Mouse (Mus musculus) CH12.LX (cell line): ENCODE measurements at regions not wholly inside any gene's neighbourhood (a gene's known extent, or its start where the extent isn't known, plus 50 kb on each side); places are given as distances from the start of the nearest gene placed in this dataset.

Source experiments
- DNase-seq: peaks from one replicate; pipeline ENCODE4 v3.0.0-alpha.2; 2013; ENCODE audit errors: extremely low read depth
- H3K27ac ChIP-seq: 2 replicates; pipeline ENCODE4 v1.5.1; 2012; ENCODE audit warnings: low read depth, mild to moderate bottlenecking, control low read depth, moderate library complexity; ENCODE audit not compliant: insufficient read depth
- H3K27me3 ChIP-seq: replicated peaks from 2 replicates; pipeline ENCODE3; 2012; ENCODE audit warnings: inconsistent platforms
- H3K36me3 ChIP-seq, 2 experiments: replicated peaks in 1 of 2; 2 replicates each; pipeline versions ENCODE3 to v1.6.1; 2012; ENCODE audit warnings: inconsistent platforms in 1 of 2, low read length in 1 of 2, mild to moderate bottlenecking in 1 of 2, mixed read lengths in 1 of 2, moderate library complexity in 1 of 2; ENCODE audit not compliant: control insufficient read depth in 1 of 2, insufficient read depth in 1 of 2
- H3K4me1 ChIP-seq, 2 experiments: 2 replicates each; pipeline ENCODE4 v1.6.1; 2012; ENCODE audit warnings: inconsistent platforms in 1 of 2, moderate library complexity in 1 of 2; ENCODE audit not compliant: insufficient read depth in 2 of 2, control insufficient read depth in 1 of 2
- H3K4me2 ChIP-seq: 2 replicates; pipeline ENCODE4 v1.6.1; 2012; ENCODE audit warnings: low read depth, mild to moderate bottlenecking, control low read depth; ENCODE audit not compliant: poor library complexity, insufficient read depth, severe bottlenecking
- H3K4me3 ChIP-seq, 3 experiments: fragments of 150-350 bp in 1 of 3; sonication (generic) in 1 of 3; replicated peaks in 1 of 3; 2 replicates each; pipeline versions ENCODE3 to v1.5.1; 2011 to 2012; ENCODE audit warnings: low read depth in 2 of 3, low read length in 2 of 3, mild to moderate bottlenecking in 2 of 3, moderate library complexity in 2 of 3, control low read depth in 1 of 3, improper control_type of control experiment in 1 of 3, inconsistent platforms in 1 of 3, mixed read lengths in 1 of 3; ENCODE audit not compliant: poor library complexity in 1 of 3
- H3K79me2 ChIP-seq: replicated peaks from 2 replicates; pipeline ENCODE4 v1.6.1; 2012; ENCODE audit warnings: mild to moderate bottlenecking, moderate library complexity; ENCODE audit not compliant: control insufficient read depth, poor library complexity, insufficient read depth, severe bottlenecking; ENCODE audit errors: extremely low read depth
- H3K9ac ChIP-seq: 2 replicates; pipeline ENCODE4 v1.6.1; 2012; ENCODE audit warnings: low read depth, mild to moderate bottlenecking, control low read depth, moderate library complexity; ENCODE audit not compliant: insufficient read depth
- H3K9me3 ChIP-seq: replicated peaks from 2 replicates; pipeline ENCODE3; 2012; ENCODE audit warnings: low read length, inconsistent platforms, mixed read lengths
- BHLHE40 ChIP-seq: IDR thresholded peaks from 2 replicates; pipeline ENCODE4 v1.6.1; 2011; ENCODE audit warnings: mild to moderate bottlenecking, low read depth, low read length, improper control_type of control experiment
- CTCF ChIP-seq, 2 experiments: IDR thresholded peaks in 1 of 2; conservative IDR thresholded peaks in 1 of 2; 2 replicates each; pipeline ENCODE4 v1.5.1; 2011 to 2012; ENCODE audit warnings: low read depth in 2 of 2, low read length in 2 of 2, improper control_type of control experiment in 1 of 2, inconsistent platforms in 1 of 2, mild to moderate bottlenecking in 1 of 2, moderate library complexity in 1 of 2
- E2F4 ChIP-seq: IDR thresholded peaks from 2 replicates; pipeline ENCODE4 v1.6.1; 2011; ENCODE audit warnings: low read depth, low read length, improper control_type of control experiment; ENCODE audit not compliant: insufficient replicate concordance
- ELF1 ChIP-seq: IDR thresholded peaks from 2 replicates; pipeline ENCODE4 v1.6.1; 2014; ENCODE audit warnings: low read depth, mild to moderate bottlenecking, inconsistent platforms, low read length, improper control_type of control experiment
- ETS1 ChIP-seq: conservative IDR thresholded peaks from 2 replicates; pipeline ENCODE4 v1.6.1; 2012; ENCODE audit warnings: low read depth, mild to moderate bottlenecking, inconsistent platforms, low read length, improper control_type of control experiment, moderate library complexity
- GABPA ChIP-seq: IDR thresholded peaks from 2 replicates; pipeline ENCODE4 v1.6.1; 2012; ENCODE audit warnings: low read depth, low read length, improper control_type of control experiment, inconsistent platforms; ENCODE audit not compliant: insufficient replicate concordance
- HCFC1 ChIP-seq: IDR thresholded peaks from 2 replicates; pipeline ENCODE4 v1.6.1; 2012; ENCODE audit warnings: low read depth, mild to moderate bottlenecking, inconsistent platforms, low read length, improper control_type of control experiment
- JUND ChIP-seq: conservative IDR thresholded peaks from 2 replicates; pipeline ENCODE4 v1.6.1; 2011; ENCODE audit warnings: low read depth, low read length, improper control_type of control experiment
- KAT2A ChIP-seq: IDR thresholded peaks from 2 replicates; pipeline ENCODE4 v1.6.1; 2012; ENCODE audit warnings: low read length, improper control_type of control experiment, inconsistent platforms; ENCODE audit not compliant: insufficient replicate concordance
- MAFK ChIP-seq: IDR thresholded peaks from 2 replicates; pipeline ENCODE4 v1.6.1; 2011; ENCODE audit warnings: low read length, improper control_type of control experiment; ENCODE audit not compliant: insufficient replicate concordance
- MEF2A ChIP-seq: IDR thresholded peaks from 2 replicates; pipeline ENCODE4 v1.6.1; 2014; ENCODE audit warnings: low read depth, mild to moderate bottlenecking, inconsistent platforms, low read length, improper control_type of control experiment, borderline replicate concordance
- MXI1 ChIP-seq: IDR thresholded peaks from 2 replicates; pipeline ENCODE4 v1.6.1; 2011; ENCODE audit warnings: mild to moderate bottlenecking, low read depth, low read length, improper control_type of control experiment
- NELFE ChIP-seq: IDR thresholded peaks from 2 replicates; pipeline ENCODE4 v1.6.1; 2011; ENCODE audit warnings: low read depth, low read length, improper control_type of control experiment
- NRF1 ChIP-seq: IDR thresholded peaks from 2 replicates; pipeline ENCODE4 v1.6.1; 2014; ENCODE audit warnings: low read depth, mild to moderate bottlenecking, inconsistent platforms, low read length, improper control_type of control experiment, moderate library complexity
- PAX5 ChIP-seq: IDR thresholded peaks from 2 replicates; pipeline ENCODE4 v1.6.1; 2012; ENCODE audit warnings: low read length, inconsistent platforms, mixed read lengths
- POLR2A ChIP-seq: IDR thresholded peaks from 2 replicates; pipeline ENCODE4 v1.6.1; 2011; ENCODE audit warnings: low read depth, mild to moderate bottlenecking, improper control_type of control experiment, low read length
- RAD21 ChIP-seq: IDR thresholded peaks from 2 replicates; pipeline ENCODE4 v1.6.1; 2011; ENCODE audit warnings: low read depth, mild to moderate bottlenecking, low read length, improper control_type of control experiment, moderate library complexity
- SMC3 ChIP-seq: IDR thresholded peaks from 2 replicates; pipeline ENCODE4 v1.6.1; 2011; ENCODE audit warnings: low read depth, low read length, improper control_type of control experiment
- USF1 ChIP-seq: IDR thresholded peaks from 2 replicates; pipeline ENCODE4 v1.6.1; 2014; ENCODE audit warnings: low read depth, mild to moderate bottlenecking, inconsistent platforms, low read length, improper control_type of control experiment
- USF2 ChIP-seq: conservative IDR thresholded peaks from 2 replicates; pipeline ENCODE4 v1.6.1; 2011; ENCODE audit warnings: low read depth, low read length, improper control_type of control experiment
- ZKSCAN1 ChIP-seq: IDR thresholded peaks from 2 replicates; pipeline ENCODE4 v1.6.1; 2012; ENCODE audit warnings: low read depth, inconsistent platforms, low read length, improper control_type of control experiment, borderline replicate concordance
- ZMIZ1 ChIP-seq: IDR thresholded peaks from 2 replicates; pipeline ENCODE4 v1.6.1; 2012; ENCODE audit warnings: low read depth, mild to moderate bottlenecking, inconsistent platforms, low read length, improper control_type of control experiment
- ZNF384 ChIP-seq: IDR thresholded peaks from 2 replicates; pipeline ENCODE4 v1.6.1; 2012; ENCODE audit warnings: low read depth, low read length, improper control_type of control experiment, inconsistent platforms
- dilution Hi-C: fragments of 300-500 bp; cut with MboI; formaldehyde crosslinking; loops from 2 replicates; pipeline ENCODE4 v1.14.3; 2020; ENCODE audit warnings: low sequenced_read_pairs; ENCODE audit not compliant: extremely low pct_unique_long_range_greater_than_20kb, extremely low pct_ligation_motif_present
- in situ Hi-C: fragments of 300-500 bp; cut with MboI; formaldehyde crosslinking; loops from 3 replicates; pipeline ENCODE4 v1.14.3; 2019; ENCODE audit warnings: low sequenced_read_pairs, low pct_ligation_motif_present, low pct_unique_long_range_greater_than_20kb, mixed read lengths

- no peak overlapping the region for H3K9ac ChIP-seq
- no peak overlapping the region for H3K4me2 ChIP-seq
- H3K27me3 ChIP-seq: peaks cover 8% of the 10 kb centered on the region
- in situ Hi-C loops: no loop called here
- H3K4me3 ChIP-seq: no peak overlapping the region
- TF ChIP-seq USF2: no peak
- TF ChIP-seq RAD21: no peak
- no peak for TF ChIP-seq NELFE
- TF ChIP-seq ZKSCAN1: no peak
- TF ChIP-seq MXI1: no peak
- TF ChIP-seq ELF1: no peak
- no peak for TF ChIP-seq GABPA
- TF ChIP-seq E2F4: no peak
- no peak for TF ChIP-seq PAX5
- DNase-seq: no peak
- no peaks in the 10 kb centered on the region for H3K4me1 ChIP-seq
- dilution Hi-C loops: no loop called here
- no peaks in the 10 kb centered on the region for H3K79me2 ChIP-seq
- H3K9me3 ChIP-seq: peaks cover 5% of the 10 kb centered on the region
- no peaks in the 10 kb centered on the region for H3K36me3 ChIP-seq
- no peak overlapping the region for H3K27ac ChIP-seq
Observed at GRCm38 (mm10) chr4:106255959-106256609, 59.9 kb upstream of the Usp24 start.

GRCm38 (mm10) chr4:106261404-106261803 is 54.6 kb upstream of the Usp24 start:
- Histone ChIP-seq H3K27me3 (peaks cover 8% of the 10 kb centered on the region), H3K27ac (no peak overlapping the region), H3K9me3 (no peaks in the 10 kb centered on the region), H3K36me3 (no peaks in the 10 kb centered on the region), H3K9ac (no peak overlapping the region), H3K4me1 (no peaks in the 10 kb centered on the region), H3K4me2 (no peak overlapping the region), H3K4me3 (no peak overlapping the region), H3K79me2 (no peaks in the 10 kb centered on the region)
- in situ Hi-C loops (no loop called here), dilution Hi-C loops (no loop called here)
- DNase-seq: no peak
- TF ChIP-seq MAFK: no peak
- TF ChIP-seq BHLHE40: no peak
- no peak for TF ChIP-seq MXI1
- TF ChIP-seq ZNF384: no peak
- no peak for TF ChIP-seq PAX5
- no peak for TF ChIP-seq CTCF (conservative IDR thresholded peaks at IDR 0.05 in 1 of 2, IDR thresholded peaks at IDR 0.05 in 1 of 2; ENCODE audit: low read depth in 2 of 2, low read length in 2 of 2)
- no peak for TF ChIP-seq KAT2A
- no peak for TF ChIP-seq NELFE
- TF ChIP-seq SMC3: no peak
- TF ChIP-seq POLR2A: no peak
- TF ChIP-seq ETS1: no peak
- TF ChIP-seq MEF2A: no peak
- TF ChIP-seq E2F4: no peak
- no peak for TF ChIP-seq ZMIZ1
- TF ChIP-seq USF2: no peak
- no peak for TF ChIP-seq JUND
- no peak for TF ChIP-seq HCFC1
- no peak for TF ChIP-seq NRF1
- no peak for TF ChIP-seq USF1
